Comparison of ENCODE assay signal across 12 mouse cellular contexts in genomic region chr5:100728757-100729156, GRCm38 (mm10). TPM values are rescaled to one million over a fixed set of nuclear protein-coding genes. Genes with fewer than 3 reads are reported as not detected.
DNase-seq lines count a peak whose midpoint lies in the region; ATAC-seq and TF ChIP-seq lines count a peak whose summit lies in the region.
"Had no signal": no experiment of that assay in that cellular context is flagged by ENCODE, and none has a peak within 500 bp of the region (broad histone marks: within the 10 kb centered on the region; RNA-seq: fewer than 3 reads in every experiment).

No protein-coding gene starts in this region.

- H3K9me3 ChIP-seq in hindbrain, embryonic 11.5 days (ENCODE audit: control insufficient read depth, low read length) = no peaks in the 10 kb centered on the region
- H3K9me3 ChIP-seq: limb, embryonic 15.5 days had no signal

- no peaks in the 10 kb centered on the region for H3K27me3 ChIP-seq in thymus, adult 2 months (ENCODE audit: control insufficient read depth, insufficient read depth, low read length)
- no peaks in the 10 kb centered on the region for H3K27me3 ChIP-seq in hindbrain, embryonic 11.5 days (ENCODE audit: control insufficient read depth, insufficient read depth, low read length)
- H3K27me3 ChIP-seq: limb, embryonic 15.5 days had no signal

- 0 out of 2 replicates have a peak, but pooled peaks have one; percentile 26 for TF ChIP-seq POLR2A in thymus, adult 2 months (IDR thresholded peaks at IDR 0.05; ENCODE audit: control insufficient read depth, extremely low read depth, insufficient read depth, low read length, poor library complexity)

- H3K4me3 ChIP-seq in thymus, adult 2 months (ENCODE audit: control insufficient read depth, insufficient read depth, low read length) = peak overlapping the region; percentile 3; the same call in 1 of the 2 replicates
- no peak overlapping the region for H3K4me3 ChIP-seq in hindbrain, embryonic 11.5 days (ENCODE audit: low read depth, low read length)
- H3K4me3 ChIP-seq in left cerebral cortex, adult 2 months = no peak overlapping the region
- H3K4me3 ChIP-seq: erythroblast, embryonic 14.5 days; limb, embryonic 15.5 days had no signal

- H3K4me2 ChIP-seq in hindbrain, embryonic 11.5 days (replicated peaks; ENCODE audit: low read depth, low read length) = no peak overlapping the region
- H3K4me2 ChIP-seq: limb, embryonic 15.5 days had no signal

- peak; percentile 33 for DNase-seq in R1 (ENCODE audit: low read depth, low spot score)
- peak; percentile 74 for DNase-seq in thymus, adult 2 months
- DNase-seq in hindbrain, embryonic 11.5 days (ENCODE audit: low spot score) = no peak
- DNase-seq in left cerebral cortex, adult 2 months (ENCODE audit: extremely low spot score in 1 of 2, low spot score in 2 of 2) = no peak
- DNase-seq in right cerebral cortex, postnatal 4 days = no peak
- no peak for DNase-seq in cerebellum, adult 11-12 months
- DNase-seq: cerebellum, postnatal 36 days; retina, postnatal 1 day had no signal

- 5% methylated on average over 13 of the region's 13 CpGs for WGBS in thymus, adult 2 months
- WGBS in hindbrain, embryonic 11.5 days = 81% methylated on average over 13 of the region's 13 CpGs

- H3K4me1 ChIP-seq in thymus, adult 2 months (replicated peaks; ENCODE audit: control insufficient read depth, insufficient read depth, low read length) = peaks cover 2% of the 10 kb centered on the region; the same call in 1 of the 2 replicates
- no peaks in the 10 kb centered on the region for H3K4me1 ChIP-seq in hindbrain, embryonic 11.5 days (replicated peaks; ENCODE audit: control insufficient read depth, insufficient read depth, low read length)
- H3K4me1 ChIP-seq: limb, embryonic 15.5 days had no signal

- intact Hi-C loops in left cerebral cortex, adult 2 months (cut with DNase I) = no loop called here

- H3K9ac ChIP-seq in hindbrain, embryonic 11.5 days (ENCODE audit: low read depth, low read length) = no peak overlapping the region
- H3K9ac ChIP-seq: limb, embryonic 15.5 days had no signal

- TF ChIP-seq CTCF in thymus, adult 2 months (IDR thresholded peaks at IDR 0.05; ENCODE audit: borderline replicate concordance, control insufficient read depth, extremely low read depth, insufficient read depth, low read length, poor library complexity) = no peak
- TF ChIP-seq CTCF in left cerebral cortex, adult 2 months (IDR thresholded peaks at IDR 0.05) = no peak

- no peak overlapping the region for H3K27ac ChIP-seq in thymus, adult 2 months (ENCODE audit: control insufficient read depth, insufficient read depth, low read length)
- no peak overlapping the region for H3K27ac ChIP-seq in hindbrain, embryonic 11.5 days (ENCODE audit: low read depth, low read length)
- no peak overlapping the region for H3K27ac ChIP-seq in left cerebral cortex, adult 2 months
- H3K27ac ChIP-seq: limb, embryonic 15.5 days had no signal

- H3K36me3 ChIP-seq in thymus, adult 2 months (ENCODE audit: control insufficient read depth, insufficient read depth, low read length) = no peaks in the 10 kb centered on the region
- H3K36me3 ChIP-seq in hindbrain, embryonic 11.5 days (ENCODE audit: control insufficient read depth, insufficient read depth, low read length) = no peaks in the 10 kb centered on the region
- H3K36me3 ChIP-seq: limb, embryonic 15.5 days had no signal

- ATAC-seq in inflammation-experienced regulatory T-cells, adult 6 months = peak; percentile 100
- peak; percentile 98 for ATAC-seq in megakaryocyte, adult 5-6 weeks (ENCODE audit: poor library complexity, severe bottlenecking)
- ATAC-seq in hindbrain, embryonic 11.5 days (ENCODE audit: low FRiP score) = no peak

RNA-seq across cellular contexts. Expression of gene Hpse, which starts 9.2 kb away (rescaled TPM):
- 1 to 10 TPM in 1 of 3 experiments, under 1 TPM in 2; 0.69 to 1.3 (median 0.91) TPM for polyA plus RNA-seq in inflammation-experienced regulatory T-cells, adult 6 months (2017; shearing (Covaris generic))
- 84.1 and 95.3 TPM in 2 replicates for total RNA-seq in megakaryocyte, adult 5-6 weeks (2015)
- total RNA-seq in megakaryocyte, adult 5-6 weeks (2017) = 93.8 and 102 TPM in 2 replicates
- 3.1 and 4.7 TPM in 2 replicates for polyA plus RNA-seq in thymus, adult 2 months (2012; rRNA removed)
- 1.6 and 2.4 TPM in 2 replicates for polyA plus RNA-seq in hindbrain, embryonic 11.5 days (2014; fragmentation: Nextera tagmentation; extraction: Ambion mirVana)
- total RNA-seq in left cerebral cortex, adult 2 months (2021) = 1 to 10 TPM; 1.9 to 2.4 TPM
- polyA plus RNA-seq: erythroblast, embryonic 14.5 days had no signal

RNA-seq across cellular contexts. Expression of gene Coq2, which starts 53.8 kb away (rescaled TPM):
- polyA plus RNA-seq in inflammation-experienced regulatory T-cells, adult 6 months (2017; shearing (Covaris generic)) = 10 to 100 TPM in 2 of 3 experiments, 1 to 10 TPM in 1; 6.8 to 11.9 (median 11.6) TPM
- 20.9 and 21.0 TPM in 2 replicates for total RNA-seq in megakaryocyte, adult 5-6 weeks (2015)
- 20.1 and 22.5 TPM in 2 replicates for total RNA-seq in megakaryocyte, adult 5-6 weeks (2017)
- polyA plus RNA-seq in thymus, adult 2 months (2012; rRNA removed) = 90.2 and 114 TPM in 2 replicates
- polyA plus RNA-seq in hindbrain, embryonic 11.5 days (2014; fragmentation: Nextera tagmentation; extraction: Ambion mirVana) = 48.4 and 55.5 TPM in 2 replicates
- total RNA-seq in left cerebral cortex, adult 2 months (2021) = 10 to 100 TPM; 76.4 to 77.0 TPM

Comparison
In these comparisons a context has a peak if more than half of its experiments do, and no peak if none do; other contexts are left out.
1. DNase-seq: peak in R1 (single experiment) and thymus, adult 2 months (single experiment); none in hindbrain, embryonic 11.5 days (single experiment), left cerebral cortex, adult 2 months (0 of 2), right cerebral cortex, postnatal 4 days (single experiment) and cerebellum, adult 11-12 months (single experiment).